Mouse (Mus musculus) cerebellum, adult (tissue): Measurements from ENCODE around the gene Pygm.

Experiments
- ATAC-seq: cut with Nextera tagmentation; 2 replicates; pipeline ENCODE4 v1.9.2; 2017; ENCODE audit warnings: mild to moderate bottlenecking, moderate library complexity, mixed read lengths; ENCODE audit not compliant: insufficient number of reproducible peaks, low FRiP score, low TSS enrichment

The Pygm gene

GRCm38 (mm10) chr19:6405433-6405832, 21.2 kb downstream of the Pygm start:
- no peak for ATAC-seq

GRCm38 (mm10) chr19:6407109-6407508, 22.9 kb downstream of the Pygm start:
- no peak for ATAC-seq

- no peak for ATAC-seq
These were observed 23.8 kb downstream of the Pygm start for GRCm38 (mm10) chr19:6407816-6408510.

GRCm38 (mm10) chr19:6408749-6409148, 24.6 kb downstream of the Pygm start:
- no peak for ATAC-seq

- ATAC-seq, result no peak
These were observed 25.0 kb downstream of the Pygm start for GRCm38 (mm10) chr19:6409176-6409575.

GRCm38 (mm10) chr19:6409936-6410335, 25.7 kb downstream of the Pygm start:
- ATAC-seq, result no peak

- no peak for ATAC-seq
These were observed 28.6 kb downstream of the Pygm start for GRCm38 (mm10) chr19:6412798-6413197.

GRCm38 (mm10) chr19:6415454-6415853, 31.3 kb downstream of the Pygm start:
- no peak for ATAC-seq

- no peak for ATAC-seq
These were observed 32.0 kb downstream of the Pygm start for GRCm38 (mm10) chr19:6416124-6416770.

- ATAC-seq, result no peak
These were observed 32.9 kb downstream of the Pygm start for GRCm38 (mm10) chr19:6416894-6417761.

GRCm38 (mm10) chr19:6418233-6418879, 34.2 kb downstream of the Pygm start, which contains the start of gene Nrxn2:
Nrxn2 (plus strand) TSS chr19:6418731.
- peak; percentile 91 for ATAC-seq

- ATAC-seq, result no peak
These were observed 34.9 kb downstream of the Pygm start for GRCm38 (mm10) chr19:6418984-6419692.

- ATAC-seq, result no peak
These were observed 35.7 kb downstream of the Pygm start for GRCm38 (mm10) chr19:6419805-6420310.

- 0 out of 2 replicates have a peak, but pooled peaks have one; percentile 9 for ATAC-seq
These were observed 36.4 kb downstream of the Pygm start for GRCm38 (mm10) chr19:6420481-6421210.

- ATAC-seq, result no peak
These were observed 37.0 kb downstream of the Pygm start for GRCm38 (mm10) chr19:6421211-6421590.

- ATAC-seq, result no peak
These were observed 37.8 kb downstream of the Pygm start for GRCm38 (mm10) chr19:6422014-6422413.

- ATAC-seq, result no peak
These were observed 39.0 kb downstream of the Pygm start for GRCm38 (mm10) chr19:6423241-6423640.

- no peak for ATAC-seq
These were observed 40.1 kb downstream of the Pygm start for GRCm38 (mm10) chr19:6424137-6424881.
